Mouse (Mus musculus) urinary bladder, postnatal 10 days (tissue): ENCODE data around the gene Rabepk.
A peak's percentile ranks its signal among the peaks of the same experiment; 100 is the strongest.
"Not testable (repeated sequence)": the region's sequence is repeated elsewhere in the genome, so short reads cannot be mapped to it uniquely, and the experiment has no call there.

Experiments
- DNase-seq: peaks from one replicate; pipeline ENCODE4 v3.0.0; 2022; ENCODE audit warnings: low spot score

Gene Rabepk

GRCm38 (mm10) chr2:34804172-34804571 is 4.5 kb upstream of the Rabepk start:
- no peak for DNase-seq

- DNase-seq, result no peak
Measured at GRCm38 (mm10) chr2:34803746-34804145, 4.0 kb upstream of the Rabepk start.

- DNase-seq, result not testable (repeated sequence)
Measured at GRCm38 (mm10) chr2:34802565-34803245, 3.0 kb upstream of the Rabepk start.

- DNase-seq, result peak; percentile 93
Measured at GRCm38 (mm10) chr2:34801516-34802482, 2.1 kb upstream of the Rabepk start.

GRCm38 (mm10) chr2:34800371-34800770 is 659 bp upstream of the Rabepk start:
- no peak for DNase-seq

GRCm38 (mm10) chr2:34795426-34795825 is 4.3 kb downstream of the Rabepk start:
- DNase-seq, result no peak

GRCm38 (mm10) chr2:34794511-34794910 is 5.2 kb downstream of the Rabepk start:
- DNase-seq, result no peak

GRCm38 (mm10) chr2:34792543-34792942 is 7.2 kb downstream of the Rabepk start:
- not testable (repeated sequence) for DNase-seq

GRCm38 (mm10) chr2:34790282-34790681 is 9.4 kb downstream of the Rabepk start:
- DNase-seq, result no peak

- DNase-seq, result no peak
Measured at GRCm38 (mm10) chr2:34784085-34784484, 15.6 kb downstream of the Rabepk start.

- DNase-seq, result no peak
Measured at GRCm38 (mm10) chr2:34783064-34784020, 16.4 kb downstream of the Rabepk start.

- DNase-seq, result no peak
Measured at GRCm38 (mm10) chr2:34777237-34777868, 22.4 kb downstream of the Rabepk start.

GRCm38 (mm10) chr2:34774493-34774892 is 25.2 kb downstream of the Rabepk start:
- DNase-seq, result no peak

GRCm38 (mm10) chr2:34773673-34774072 is 26.0 kb downstream of the Rabepk start:
- DNase-seq, result no peak

- no peak for DNase-seq
Measured at GRCm38 (mm10) chr2:34772252-34773235, 27.2 kb downstream of the Rabepk start.

- DNase-seq, result peak; percentile 95
Measured at GRCm38 (mm10) chr2:34771368-34772226, 28.1 kb downstream of the Rabepk start, which contains the start of gene Hspa5. TSS of gene Hspa5 (plus strand) at chr2:34771970.

- DNase-seq, result no peak
Measured at GRCm38 (mm10) chr2:34770951-34771350, 28.8 kb downstream of the Rabepk start.

- DNase-seq, result no peak
Measured at GRCm38 (mm10) chr2:34770049-34770448, 29.7 kb downstream of the Rabepk start.

GRCm38 (mm10) chr2:34764801-34765200 is 34.9 kb downstream of the Rabepk start:
- no peak for DNase-seq
